Mouse (Mus musculus) midbrain, embryonic 13.5 days (tissue): ENCODE measurements around the gene 1700030J22Rik. TPM values are rescaled to one million over a fixed set of nuclear protein-coding genes. Genes with fewer than 3 reads are reported as not detected.

ENCODE experiments used
- ATAC-seq: fragments of 200-750 bp; cut with Nextera tagmentation; 2 replicates; pipeline ENCODE4 v1.8.0; 2017; ENCODE audit warnings: mild to moderate bottlenecking, moderate TSS enrichment, moderate library complexity
- H3K27ac ChIP-seq: fragments of 300-500 bp; sonication (generic); 2 replicates; pipeline ENCODE4 v1.5.1; 2015; ENCODE audit warnings: inconsistent platforms, mild to moderate bottlenecking, moderate library complexity
- H3K27me3 ChIP-seq: fragments of 300-500 bp; sonication (generic); 2 replicates; pipeline ENCODE4 v1.6.1; 2015; ENCODE audit warnings: mild to moderate bottlenecking, inconsistent platforms
- H3K36me3 ChIP-seq: fragments of 300-500 bp; sonication (generic); 2 replicates; pipeline ENCODE4 v1.6.1; 2015; ENCODE audit warnings: mild to moderate bottlenecking, inconsistent platforms
- H3K4me1 ChIP-seq: fragments of 300-500 bp; sonication (generic); replicated peaks from 2 replicates; pipeline ENCODE4 v1.6.1; 2015; ENCODE audit warnings: inconsistent platforms
- H3K4me2 ChIP-seq: fragments of 300-500 bp; sonication (generic); replicated peaks from 2 replicates; pipeline ENCODE4 v1.6.1; 2015; ENCODE audit warnings: moderate library complexity, mild to moderate bottlenecking, inconsistent platforms
- H3K4me3 ChIP-seq: fragments of 300-500 bp; sonication (generic); replicated peaks from 2 replicates; pipeline ENCODE4 v1.5.1; 2015; ENCODE audit warnings: mild to moderate bottlenecking, inconsistent platforms
- H3K9ac ChIP-seq: fragments of 300-500 bp; sonication (generic); replicated peaks from 2 replicates; pipeline ENCODE4 v1.6.1; 2015; ENCODE audit warnings: mild to moderate bottlenecking, inconsistent platforms
- H3K9me3 ChIP-seq: fragments of 300-500 bp; sonication (generic); 2 replicates; pipeline ENCODE4 v1.6.1; 2016; ENCODE audit warnings: mild to moderate bottlenecking, inconsistent platforms
- WGBS: fragments of 180-500 bp; shearing (Covaris S2); methylation state at CpG from one replicate; pipeline ENCODE4 v1.1.7; 2015; 5-methylcytosine and 5-hydroxymethylcytosine counted together
- polyA plus RNA-seq: library from polyadenylated mRNA; unstranded; fragments of >200 nt; fragmentation: Nextera tagmentation; extraction: Ambion mirVana; gene quantifications from 2 replicates; pipeline ENCODE4 v1.2.1, GENCODE M21; 2015

The 1700030J22Rik gene
- polyA plus RNA-seq, 1 experiment from 2014 or later, result 6.7 TPM

DNA sequence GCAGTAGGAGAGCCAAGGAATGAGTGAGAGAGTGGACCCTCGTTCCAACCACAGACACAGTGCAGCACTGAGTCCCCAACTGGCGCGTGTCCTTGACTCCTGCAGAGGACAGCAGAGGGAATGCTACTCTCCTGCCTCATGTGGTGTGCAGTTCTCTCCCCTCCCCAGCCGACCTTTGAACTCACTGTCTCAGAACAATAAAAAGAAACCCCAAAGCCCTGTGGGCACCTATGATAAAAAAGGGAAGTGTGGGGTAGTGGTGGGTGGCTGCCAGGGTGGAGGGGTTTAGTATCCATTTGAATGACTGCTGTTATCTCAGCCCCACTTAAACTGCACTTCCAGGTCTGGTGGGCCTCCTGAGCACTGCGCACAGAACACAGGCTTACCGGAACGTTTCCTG is 31.2 kb downstream of the 1700030J22Rik start:
- Histone ChIP-seq H3K9me3 (no peaks in the 10 kb centered on the region), H3K36me3 (peaks cover 2% of the 10 kb centered on the region; the same call in 1 of the 2 replicates), H3K9ac (no peak overlapping the region), H3K27me3 (no peaks in the 10 kb centered on the region), H3K4me2 (no peak overlapping the region), H3K4me1 (peaks cover 31% of the 10 kb centered on the region), H3K27ac (no peak overlapping the region), H3K4me3 (no peak overlapping the region)
- WGBS, result 96% methylated on average over 7 of the region's 7 CpGs
- ATAC-seq, result no peak

DNA sequence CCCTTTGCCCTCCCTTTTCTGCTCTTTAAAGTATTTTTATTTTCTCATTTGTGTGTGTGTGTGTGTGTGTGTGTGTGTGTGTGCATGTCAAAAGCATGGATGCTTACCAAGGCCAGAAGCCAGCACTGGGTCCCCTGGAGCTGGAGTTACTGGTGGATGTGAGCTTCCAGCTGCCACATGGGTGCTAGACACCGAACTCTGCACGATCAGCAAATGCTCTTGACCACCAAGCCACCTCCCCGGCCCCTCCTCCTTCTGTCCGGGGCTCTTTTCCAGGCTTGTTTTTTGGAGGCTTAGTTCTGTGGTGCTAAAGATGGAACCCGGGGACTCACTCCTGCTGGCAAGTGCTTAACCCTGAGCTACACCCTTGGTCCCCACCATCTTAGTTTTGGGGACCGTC is 31.9 kb downstream of the 1700030J22Rik start:
- Histone ChIP-seq H3K27me3 (no peaks in the 10 kb centered on the region), H3K4me3 (no peak overlapping the region), H3K36me3 (0 out of 2 replicates have a peak, but pooled peaks cover 2% of the 10 kb centered on the region), H3K9me3 (no peaks in the 10 kb centered on the region), H3K4me2 (no peak overlapping the region), H3K4me1 (peaks cover 31% of the 10 kb centered on the region), H3K9ac (peak overlapping the region; percentile 14; the same call in 1 of the 2 replicates), H3K27ac (no peak overlapping the region)
- ATAC-seq, result no peak
- WGBS, result 88% methylated on average over 6 of the region's 6 CpGs

DNA sequence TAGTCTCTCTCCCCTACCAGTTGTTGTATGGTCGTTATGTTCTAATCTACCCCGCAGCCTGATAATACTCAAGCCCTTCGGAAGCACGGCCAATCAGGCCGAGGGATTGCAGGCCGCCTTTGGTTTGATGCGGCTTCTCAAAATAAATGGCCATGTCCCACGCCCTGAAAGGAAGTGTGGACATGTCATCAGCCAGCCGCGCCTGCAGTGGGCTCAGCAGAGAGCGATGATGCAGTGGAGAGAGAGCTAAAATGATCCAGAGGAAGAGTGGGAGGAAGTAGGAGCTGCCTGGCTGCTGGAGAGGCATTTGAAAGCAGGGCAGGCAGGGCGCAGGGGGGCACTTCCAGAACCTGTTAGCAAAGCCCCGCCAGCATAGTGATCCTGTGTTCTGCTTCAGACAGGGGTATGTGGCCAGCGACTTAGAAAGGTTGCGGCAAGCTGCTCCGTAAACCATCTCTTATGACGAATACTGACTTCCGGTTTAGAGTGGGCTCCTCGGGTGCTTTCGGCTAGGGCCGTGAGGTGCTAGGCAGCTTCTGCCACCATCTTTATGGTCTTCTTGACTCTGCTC is 32.4 kb downstream of the 1700030J22Rik start:
- Histone ChIP-seq H3K9ac (peak overlapping the region; percentile 14; the same call in 1 of the 2 replicates), H3K9me3 (no peaks in the 10 kb centered on the region), H3K27ac (no peak overlapping the region), H3K27me3 (no peaks in the 10 kb centered on the region), H3K36me3 (0 out of 2 replicates have a peak, but pooled peaks cover 2% of the 10 kb centered on the region), H3K4me1 (peaks cover 31% of the 10 kb centered on the region), H3K4me3 (no peak overlapping the region), H3K4me2 (no peak overlapping the region)
- ATAC-seq, result no peak
- WGBS, result 89% methylated on average over 21 of the region's 21 CpGs

DNA sequence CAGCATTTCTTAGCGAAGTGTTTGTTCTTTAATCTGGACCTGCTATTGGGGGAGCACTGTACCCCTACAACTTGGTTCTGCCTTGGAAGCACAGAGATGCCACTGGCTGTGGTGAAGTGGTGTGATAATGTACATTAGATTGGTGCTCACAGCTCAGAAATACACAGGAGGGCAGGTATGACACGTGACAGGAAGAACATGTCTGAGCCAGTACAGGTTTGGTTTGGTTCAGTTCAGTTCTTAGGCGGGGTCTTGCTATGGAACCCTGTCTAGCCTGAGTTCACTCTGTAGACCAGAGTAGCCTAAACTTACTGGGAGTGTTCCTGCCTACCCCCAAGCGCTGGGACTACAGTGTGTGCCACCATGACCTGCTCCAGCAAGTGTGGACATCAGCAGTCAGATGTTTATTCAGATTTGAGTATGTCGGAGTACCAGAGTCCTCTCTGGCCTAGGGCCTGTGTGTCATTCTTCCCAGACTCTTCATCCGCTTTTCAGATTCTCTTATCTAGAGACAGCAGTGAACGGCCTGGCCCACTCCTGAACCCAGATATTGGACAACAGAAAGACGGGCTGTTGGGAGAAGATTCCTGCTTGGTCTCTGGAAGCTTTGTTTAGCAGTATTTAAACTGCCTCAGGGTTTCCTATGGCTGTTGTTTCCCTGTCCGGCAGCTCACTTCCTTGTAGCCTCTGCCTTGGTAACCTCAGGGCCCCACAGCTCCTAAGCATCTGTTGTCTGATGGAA is 33.4 kb downstream of the 1700030J22Rik start:
- WGBS, result 91% methylated on average over 9 of the region's 9 CpGs
- Histone ChIP-seq H3K9ac (no peak overlapping the region), H3K27me3 (no peaks in the 10 kb centered on the region), H3K4me1 (peaks cover 31% of the 10 kb centered on the region), H3K27ac (no peak overlapping the region), H3K4me3 (0 out of 2 replicates have a peak overlapping the region, but pooled peaks have one; percentile 90), H3K4me2 (no peak overlapping the region), H3K9me3 (no peaks in the 10 kb centered on the region), H3K36me3 (0 out of 2 replicates have a peak, but pooled peaks cover 2% of the 10 kb centered on the region)
- no peak for ATAC-seq

DNA sequence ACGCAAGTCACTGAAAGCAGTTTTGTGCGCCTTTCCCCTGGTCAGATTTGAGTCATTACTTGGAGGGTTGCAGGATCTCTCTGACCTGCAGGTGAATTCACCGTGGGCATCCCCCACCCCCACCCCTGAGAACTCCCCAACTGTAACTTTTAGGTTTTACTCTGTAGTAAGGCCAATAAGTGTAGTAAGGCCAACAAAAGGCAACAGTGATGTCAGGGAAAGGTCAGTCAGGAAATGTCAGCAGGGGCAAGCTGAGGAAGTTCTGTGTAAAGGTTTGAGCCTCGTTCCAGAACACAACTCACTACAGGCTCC is 34.4 kb downstream of the 1700030J22Rik start:
- H3K27ac ChIP-seq, result no peak overlapping the region
- WGBS, result 18% methylated on average over 4 of the region's 4 CpGs
- no peaks in the 10 kb centered on the region for H3K27me3 ChIP-seq
- peak overlapping the region; percentile 93 for H3K9ac ChIP-seq
- peak overlapping the region; percentile 90 for H3K4me3 ChIP-seq
- peaks cover 31% of the 10 kb centered on the region for H3K4me1 ChIP-seq
- no peak for ATAC-seq
- 0 out of 2 replicates have a peak, but pooled peaks cover 2% of the 10 kb centered on the region for H3K36me3 ChIP-seq
- H3K9me3 ChIP-seq, result no peaks in the 10 kb centered on the region
- peak overlapping the region; percentile 97 for H3K4me2 ChIP-seq

DNA sequence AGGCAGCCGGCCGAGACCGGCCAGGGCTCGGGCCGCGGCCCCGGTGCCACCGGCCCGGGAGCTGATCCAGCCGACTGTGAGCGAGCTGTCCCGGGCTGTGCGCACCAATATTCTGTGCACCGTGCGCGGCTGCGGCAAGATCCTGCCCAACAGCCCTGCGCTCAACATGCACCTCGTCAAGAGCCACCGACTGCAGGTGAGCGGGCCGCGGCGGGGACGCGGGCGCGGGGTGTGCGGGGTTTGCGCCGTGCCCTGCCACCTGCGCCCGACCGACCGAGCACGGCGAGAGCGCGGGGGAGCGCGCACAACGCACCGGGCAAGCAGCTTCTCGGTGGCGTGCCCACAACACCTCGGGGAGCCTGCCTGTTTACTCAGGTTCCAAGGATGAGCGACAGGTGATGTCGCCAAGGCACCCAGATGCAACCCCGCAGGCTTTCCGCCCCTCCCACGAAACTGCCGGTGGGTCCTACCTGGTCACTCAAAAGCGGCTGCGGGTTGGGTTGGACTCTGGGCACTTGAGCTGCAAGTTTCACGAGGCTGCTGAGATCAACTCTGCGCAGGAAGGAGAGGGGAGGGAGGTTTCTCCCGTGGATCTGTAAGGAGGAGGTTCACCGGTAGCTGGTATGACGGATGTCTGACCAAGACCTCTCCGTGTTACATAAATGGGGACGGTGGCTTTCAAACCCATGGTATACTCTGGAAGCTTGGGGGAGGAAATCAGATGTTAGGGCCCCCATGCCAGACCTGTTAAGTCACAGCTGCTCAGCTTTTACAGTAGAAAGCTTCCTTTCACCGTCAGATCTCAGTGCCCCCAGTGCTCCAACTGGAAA is 35.0 kb downstream of the 1700030J22Rik start:
- H3K4me2 ChIP-seq, result peak overlapping the region; percentile 97
- no peaks in the 10 kb centered on the region for H3K9me3 ChIP-seq
- peak overlapping the region; percentile 93 for H3K9ac ChIP-seq
- peaks cover 31% of the 10 kb centered on the region for H3K4me1 ChIP-seq
- peak overlapping the region; percentile 90 for H3K4me3 ChIP-seq
- H3K27me3 ChIP-seq, result no peaks in the 10 kb centered on the region
- 0 out of 2 replicates have a peak, but pooled peaks cover 2% of the 10 kb centered on the region for H3K36me3 ChIP-seq
- WGBS, result under 1% methylated on average over 54 of the region's 62 CpGs
- H3K27ac ChIP-seq, result peak overlapping the region; percentile 56
- ATAC-seq, result peak; percentile 88

DNA sequence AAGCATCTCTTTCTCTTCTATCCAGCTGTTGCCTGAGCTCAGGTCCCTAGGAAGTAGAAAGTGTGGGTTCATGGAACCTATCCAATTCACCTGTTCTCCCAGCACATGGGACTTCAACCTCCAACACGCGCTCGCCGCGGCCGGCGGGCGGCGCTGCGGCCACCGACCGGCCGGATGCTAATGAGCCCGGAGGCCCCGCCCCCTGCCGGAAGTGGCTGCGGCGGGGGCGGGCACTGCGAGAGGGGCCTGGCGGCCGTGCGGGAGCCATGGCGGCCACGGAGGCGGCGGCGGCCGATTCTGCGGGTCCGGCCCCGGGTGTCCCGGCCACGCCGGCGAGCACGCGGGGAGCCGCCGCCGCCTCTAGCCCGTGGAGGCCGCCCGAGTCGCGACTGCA is 35.6 kb downstream of the 1700030J22Rik start, which contains the start of gene Atmin:
Gene Atmin (plus strand): TSS at position 233 of the 394 bp plus-strand sequence.
- Histone ChIP-seq H3K27ac (peak within 1 kb of the TSS; percentile 56), H3K27me3 (no peaks in the 10 kb centered on the region), H3K9ac (peak within 1 kb of the TSS; percentile 93), H3K4me1 (peaks cover 31% of the 10 kb centered on the region), H3K4me2 (peak within 1 kb of the TSS; percentile 97), H3K36me3 (0 out of 2 replicates have a peak, but pooled peaks cover 2% of the 10 kb centered on the region), H3K9me3 (no peaks in the 10 kb centered on the region), H3K4me3 (peak within 1 kb of the TSS; percentile 90)
- under 1% methylated on average over 38 of the region's 46 CpGs for WGBS
- peak; percentile 88 for ATAC-seq

DNA sequence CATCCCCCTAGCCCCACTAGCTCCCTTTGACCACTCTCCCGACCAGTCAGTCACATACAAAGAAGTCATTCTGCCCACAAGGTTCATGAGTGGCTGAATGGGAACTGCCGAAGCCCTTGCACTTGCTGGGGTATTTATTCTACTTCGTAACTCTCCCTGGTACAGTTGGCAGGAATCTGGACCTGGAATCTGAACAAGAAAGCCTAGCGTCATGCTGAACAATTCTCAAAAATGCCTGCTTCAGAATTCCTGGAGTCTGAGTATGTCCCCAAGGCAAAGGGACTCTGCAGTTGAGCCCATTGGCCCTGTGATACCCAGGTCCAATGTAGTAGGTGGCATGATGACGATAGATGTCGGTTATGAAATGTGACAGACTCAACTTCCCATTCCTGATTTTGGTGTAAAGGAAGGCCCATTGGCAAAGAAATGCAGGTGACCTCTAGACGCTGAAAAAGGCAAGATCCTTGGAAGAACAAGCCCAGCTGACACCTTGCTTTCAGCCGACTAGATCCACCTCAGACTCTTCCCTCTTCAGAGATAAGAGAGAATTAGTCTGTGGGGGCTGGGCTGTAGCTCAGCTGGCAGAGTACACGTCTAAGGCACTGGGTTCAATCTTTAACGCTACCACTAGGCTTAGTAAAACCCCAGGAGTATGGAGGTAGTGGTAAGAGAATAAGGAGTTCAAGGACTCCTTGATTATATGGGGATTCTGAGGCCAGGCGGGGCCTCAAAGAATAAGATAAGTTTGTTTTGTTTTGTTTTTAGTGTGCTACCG is 36.3 kb downstream of the 1700030J22Rik start:
- Histone ChIP-seq H3K4me1 (peaks cover 31% of the 10 kb centered on the region), H3K4me3 (no peak overlapping the region), H3K9me3 (no peaks in the 10 kb centered on the region), H3K27ac (peak overlapping the region; percentile 19; the same call in 1 of the 2 replicates), H3K4me2 (peak overlapping the region; percentile 97; the same call in 1 of the 2 replicates), H3K27me3 (no peaks in the 10 kb centered on the region), H3K9ac (no peak overlapping the region), H3K36me3 (peaks cover 4% of the 10 kb centered on the region; the same call in 1 of the 2 replicates)
- WGBS, result 80% methylated on average over 12 of the region's 12 CpGs
- ATAC-seq, result no peak

DNA sequence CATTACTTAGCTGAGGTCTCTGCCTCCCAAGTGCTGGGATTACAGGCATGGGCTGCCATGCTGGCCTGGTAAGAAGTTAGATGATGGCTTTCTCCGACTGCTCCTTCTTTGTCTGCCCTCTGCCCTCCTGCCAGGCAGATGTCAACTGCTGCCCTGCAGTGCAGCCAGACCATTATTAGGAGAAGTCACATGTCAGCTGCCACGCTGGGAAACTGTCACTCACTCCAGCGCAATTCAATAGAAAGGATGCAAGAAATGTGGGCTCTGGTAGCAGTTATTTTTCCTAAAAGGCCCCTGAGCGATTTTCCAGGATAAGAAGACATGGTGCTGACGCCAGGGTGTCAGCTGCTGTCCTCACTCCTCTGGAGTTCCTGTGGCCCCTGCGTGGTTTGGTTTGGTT is 43.3 kb downstream of the 1700030J22Rik start:
- ATAC-seq, result no peak
- H3K36me3 ChIP-seq, result peaks cover 52% of the 10 kb centered on the region
- 37% methylated on average over 6 of the region's 6 CpGs for WGBS

DNA sequence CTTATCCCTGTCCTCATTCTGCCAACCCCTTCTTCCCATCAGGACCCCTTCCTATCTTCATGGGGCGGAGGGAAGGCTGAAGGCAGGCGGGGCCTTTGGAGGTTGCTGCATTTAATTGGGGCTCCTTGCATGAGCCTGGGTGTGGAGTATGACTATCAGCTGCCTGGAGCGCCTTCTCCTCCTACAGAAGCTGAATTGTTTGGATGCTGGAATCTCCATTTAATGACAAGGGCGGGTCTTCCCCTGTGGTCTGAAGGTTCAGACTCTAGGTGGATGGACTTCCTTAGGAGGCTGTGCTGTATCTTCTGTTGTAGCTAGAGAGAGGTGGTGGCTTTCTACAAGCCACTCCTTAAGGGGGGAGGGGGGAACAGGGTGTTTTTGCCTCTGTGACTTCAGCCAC is 43.8 kb downstream of the 1700030J22Rik start:
- H3K4me2 ChIP-seq, result no peak overlapping the region
- H3K27me3 ChIP-seq, result no peaks in the 10 kb centered on the region
- H3K36me3 ChIP-seq, result peaks cover 52% of the 10 kb centered on the region
- H3K27ac ChIP-seq, result no peak overlapping the region
- H3K9ac ChIP-seq, result no peak overlapping the region
- H3K4me3 ChIP-seq, result no peak overlapping the region
- no peak for ATAC-seq
- no peaks in the 10 kb centered on the region for H3K9me3 ChIP-seq
- WGBS, result 94% methylated on average over 4 of the region's 4 CpGs
- no peaks in the 10 kb centered on the region for H3K4me1 ChIP-seq

More for the DNA sequence above, 43.3 kb downstream of the 1700030J22Rik start:
- H3K4me3 ChIP-seq, result no peak overlapping the region
- no peak overlapping the region for H3K4me2 ChIP-seq
- no peaks in the 10 kb centered on the region for H3K4me1 ChIP-seq
- no peak overlapping the region for H3K27ac ChIP-seq
- no peak overlapping the region for H3K9ac ChIP-seq
- H3K27me3 ChIP-seq, result no peaks in the 10 kb centered on the region
- H3K9me3 ChIP-seq, result no peaks in the 10 kb centered on the region

DNA sequence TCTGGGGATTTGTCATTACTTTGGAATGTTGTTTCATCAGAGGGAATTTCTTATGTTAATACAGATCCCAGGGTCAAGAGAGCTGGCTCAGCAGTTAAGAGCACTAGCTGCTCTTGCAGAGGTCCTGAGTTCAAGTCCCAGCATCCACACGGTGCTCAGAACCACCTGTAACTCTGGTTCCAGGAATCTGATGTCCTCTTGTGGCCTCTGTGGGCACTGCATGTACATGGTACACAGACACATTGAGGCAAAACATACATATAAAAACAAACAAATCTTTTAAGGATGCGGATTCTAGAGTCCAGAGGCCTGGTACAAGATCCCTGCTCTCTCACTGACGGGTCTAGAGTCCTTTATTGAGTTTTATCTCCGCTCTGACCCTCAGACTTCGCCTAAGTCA is 50.2 kb downstream of the 1700030J22Rik start:
- 94% methylated on average over 5 of the region's 5 CpGs for WGBS
- H3K27ac ChIP-seq, result no peak overlapping the region
- no peaks in the 10 kb centered on the region for H3K27me3 ChIP-seq
- no peak for ATAC-seq
- no peaks in the 10 kb centered on the region for H3K9me3 ChIP-seq
- no peak overlapping the region for H3K4me3 ChIP-seq
- peaks cover 34% of the 10 kb centered on the region for H3K36me3 ChIP-seq
- no peak overlapping the region for H3K9ac ChIP-seq
- H3K4me2 ChIP-seq, result no peak overlapping the region
- no peaks in the 10 kb centered on the region for H3K4me1 ChIP-seq
